Mouse (Mus musculus): ENCODE results near the gene Tnfrsf25. TPM values are rescaled to one million over a fixed set of nuclear protein-coding genes. Genes with fewer than 3 reads are reported as not detected.

The Tnfrsf25 gene
- polyA plus RNA-seq, 1 experiment from 2014 or later, result 0.97 TPM

DNA sequence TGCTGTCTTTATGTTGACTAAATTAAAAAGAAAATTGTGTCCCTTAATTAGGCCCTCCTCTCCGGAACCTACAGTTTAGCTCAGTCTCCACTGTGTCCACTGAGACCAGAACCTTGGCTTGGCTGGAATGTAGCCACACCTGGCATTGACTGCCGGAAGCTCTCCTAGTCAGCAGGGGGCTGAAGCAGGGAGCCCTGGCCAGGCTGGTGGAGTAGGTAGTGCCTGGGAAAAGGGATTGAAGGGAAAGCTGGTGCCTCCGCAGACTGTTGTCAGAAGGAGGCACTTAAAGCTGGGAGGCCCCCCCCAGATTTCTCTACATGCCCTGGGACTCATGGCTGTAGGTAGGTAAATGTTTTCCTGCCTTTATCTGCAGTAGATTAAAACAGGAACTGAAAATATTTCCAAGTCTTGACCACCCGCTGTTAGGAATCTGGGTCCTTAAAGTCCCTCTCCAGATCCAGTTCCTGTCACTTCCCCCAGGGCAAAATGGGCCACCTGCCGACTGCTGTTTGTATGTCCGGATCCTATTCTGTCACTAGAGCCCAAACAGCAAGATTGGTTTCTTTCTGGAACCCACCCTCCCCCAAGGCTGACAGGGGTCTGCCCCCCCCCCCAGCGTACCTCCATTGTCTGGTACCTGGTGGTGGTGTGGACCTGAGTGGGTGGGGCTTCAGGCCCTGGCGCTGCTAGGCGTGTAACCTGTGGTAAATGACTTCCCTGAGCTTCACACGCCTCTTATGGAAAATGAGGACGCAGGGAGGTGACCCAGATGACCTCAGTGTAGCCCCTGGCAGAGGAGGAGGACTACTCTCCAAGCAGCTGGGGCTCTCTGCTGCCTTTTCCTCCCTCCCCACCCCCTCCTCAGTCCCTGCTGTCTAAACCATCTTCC is 17.6 kb upstream of the Tnfrsf25 start:
- ATAC-seq (replicated peaks; ENCODE audit: low FRiP score, low TSS enrichment, low read depth) (no peak), DNase-seq (ENCODE audit: low spot score) (no peak)
- no peak overlapping the region for H3K27ac ChIP-seq (ENCODE audit: low read depth)
- no peaks in the 10 kb centered on the region for H3K9me3 ChIP-seq (ENCODE audit: control insufficient read depth, low read length)
- WGBS, result 31% methylated on average over 11 of the region's 11 CpGs
- H3K27me3 ChIP-seq (replicated peaks; ENCODE audit: control insufficient read depth, insufficient read depth, low read length), result no peaks in the 10 kb centered on the region
- H3K4me2 ChIP-seq (ENCODE audit: low read length), result peak overlapping the region; percentile 20; the same call in 1 of the 2 replicates
- H3K4me1 ChIP-seq (replicated peaks; ENCODE audit: control insufficient read depth, insufficient read depth, low read length), result no peaks in the 10 kb centered on the region
- H3K36me3 ChIP-seq (ENCODE audit: control insufficient read depth, insufficient read depth, low read length), result peaks cover 6% of the 10 kb centered on the region; the same call in 1 of the 2 replicates
- H3K4me3 ChIP-seq (ENCODE audit: low read depth, low read length), result no peak overlapping the region
- H3K9ac ChIP-seq (ENCODE audit: low read length), result no peak overlapping the region

DNA sequence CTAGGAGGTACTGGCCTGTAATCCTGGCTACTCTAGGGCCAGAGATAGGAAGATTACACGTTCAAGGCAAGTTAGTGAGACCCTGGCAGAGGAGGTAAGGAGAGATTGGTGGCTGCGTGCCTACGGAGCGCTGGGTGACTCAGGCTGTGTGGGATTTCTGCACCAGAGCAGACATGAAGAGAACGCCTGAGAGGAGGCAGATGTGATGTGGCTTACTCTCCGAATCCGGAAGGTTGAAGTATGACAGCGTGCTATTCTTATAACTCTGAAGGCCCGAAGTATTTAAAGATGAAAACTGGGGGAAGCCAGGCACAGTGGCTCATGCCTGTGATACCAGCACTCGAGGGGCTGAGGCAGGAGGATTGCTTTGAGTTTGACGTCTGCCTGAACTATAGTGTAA is 15.2 kb upstream of the Tnfrsf25 start:
- no peak for DNase-seq (ENCODE audit: low spot score)
- Histone ChIP-seq H3K36me3 (ENCODE audit: control insufficient read depth, insufficient read depth, low read length) (peaks cover 18% of the 10 kb centered on the region), H3K27me3 (replicated peaks; ENCODE audit: control insufficient read depth, insufficient read depth, low read length) (no peaks in the 10 kb centered on the region), H3K9me3 (ENCODE audit: control insufficient read depth, low read length) (no peaks in the 10 kb centered on the region), H3K27ac (ENCODE audit: low read depth) (no peak overlapping the region), H3K4me3 (ENCODE audit: low read depth, low read length) (no peak overlapping the region), H3K9ac (ENCODE audit: low read length) (no peak overlapping the region), H3K4me2 (ENCODE audit: low read length) (no peak overlapping the region), H3K4me1 (replicated peaks; ENCODE audit: control insufficient read depth, insufficient read depth, low read length) (no peaks in the 10 kb centered on the region)
- WGBS, result 73% methylated on average over 11 of the region's 11 CpGs
- ATAC-seq (replicated peaks; ENCODE audit: low FRiP score, low TSS enrichment, low read depth), result no peak

DNA sequence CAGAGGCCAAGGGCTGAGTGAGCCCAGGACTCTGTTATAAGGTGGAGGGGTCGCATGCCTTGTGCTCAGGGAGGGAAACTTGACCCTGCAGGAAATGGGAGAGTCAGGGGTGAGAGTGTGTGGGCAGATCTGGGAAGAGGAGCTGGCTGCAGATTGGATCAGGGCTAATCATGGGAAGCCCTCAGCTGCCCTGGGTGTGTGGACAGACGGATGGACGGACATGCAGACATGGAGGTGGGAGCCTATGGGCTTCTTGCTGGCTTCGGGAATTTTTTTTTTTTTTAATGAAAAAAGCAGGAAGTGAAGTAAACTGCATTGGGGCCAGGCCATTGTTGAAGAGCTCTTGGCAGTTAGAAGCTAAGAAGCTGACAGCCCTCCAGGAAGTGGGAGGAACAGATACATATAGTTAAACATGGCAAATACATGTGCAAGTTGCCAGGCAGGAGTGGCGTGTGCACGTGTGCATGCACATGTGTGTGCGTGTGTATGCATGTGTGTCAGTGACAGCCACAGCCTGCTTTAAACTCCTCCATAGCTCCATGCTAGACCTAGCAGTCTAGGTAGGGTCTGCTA is 14.6 kb upstream of the Tnfrsf25 start:
- no peak for ATAC-seq (replicated peaks; ENCODE audit: low FRiP score, low TSS enrichment, low read depth)
- Histone ChIP-seq H3K9ac (ENCODE audit: low read length) (no peak overlapping the region), H3K4me2 (ENCODE audit: low read length) (no peak overlapping the region), H3K9me3 (ENCODE audit: control insufficient read depth, low read length) (no peaks in the 10 kb centered on the region), H3K27ac (ENCODE audit: low read depth) (no peak overlapping the region), H3K4me3 (ENCODE audit: low read depth, low read length) (no peak overlapping the region), H3K27me3 (replicated peaks; ENCODE audit: control insufficient read depth, insufficient read depth, low read length) (no peaks in the 10 kb centered on the region), H3K36me3 (ENCODE audit: control insufficient read depth, insufficient read depth, low read length) (peaks cover 21% of the 10 kb centered on the region), H3K4me1 (replicated peaks; ENCODE audit: control insufficient read depth, insufficient read depth, low read length) (no peaks in the 10 kb centered on the region)
- no peak for DNase-seq (ENCODE audit: low spot score)
- 71% methylated on average over 7 of the region's 7 CpGs for WGBS

GRCm38 (mm10) chr4:152101921-152102320 is 13.8 kb upstream of the Tnfrsf25 start:
- no peaks in the 10 kb centered on the region for H3K4me1 ChIP-seq (replicated peaks; ENCODE audit: control insufficient read depth, insufficient read depth, low read length)

GRCm38 (mm10) chr4:152103025-152103424 is 12.7 kb upstream of the Tnfrsf25 start:
- Histone ChIP-seq H3K27ac (ENCODE audit: low read depth) (no peak overlapping the region), H3K9ac (ENCODE audit: low read length) (no peak overlapping the region), H3K4me3 (ENCODE audit: low read depth, low read length) (no peak overlapping the region), H3K36me3 (ENCODE audit: control insufficient read depth, insufficient read depth, low read length) (peaks cover 28% of the 10 kb centered on the region), H3K4me1 (replicated peaks; ENCODE audit: control insufficient read depth, insufficient read depth, low read length) (peaks cover 6% of the 10 kb centered on the region), H3K4me2 (ENCODE audit: low read length) (no peak overlapping the region), H3K9me3 (ENCODE audit: control insufficient read depth, low read length) (no peaks in the 10 kb centered on the region), H3K27me3 (replicated peaks; ENCODE audit: control insufficient read depth, insufficient read depth, low read length) (0 out of 2 replicates have a peak, but pooled peaks cover 2% of the 10 kb centered on the region)
- 45% methylated on average over 7 of the region's 7 CpGs for WGBS
- ATAC-seq (replicated peaks; ENCODE audit: low FRiP score, low TSS enrichment, low read depth) (no peak), DNase-seq (ENCODE audit: low spot score) (peak; percentile 90)

More at GRCm38 (mm10) chr4:152101921-152102320, 13.8 kb upstream of the Tnfrsf25 start:
- Histone ChIP-seq H3K9ac (ENCODE audit: low read length) (no peak overlapping the region), H3K9me3 (ENCODE audit: control insufficient read depth, low read length) (no peaks in the 10 kb centered on the region), H3K36me3 (ENCODE audit: control insufficient read depth, insufficient read depth, low read length) (peaks cover 27% of the 10 kb centered on the region), H3K4me2 (ENCODE audit: low read length) (no peak overlapping the region), H3K27ac (ENCODE audit: low read depth) (no peak overlapping the region), H3K27me3 (replicated peaks; ENCODE audit: control insufficient read depth, insufficient read depth, low read length) (0 out of 2 replicates have a peak, but pooled peaks cover 2% of the 10 kb centered on the region), H3K4me3 (ENCODE audit: low read depth, low read length) (no peak overlapping the region)
- ATAC-seq (replicated peaks; ENCODE audit: low FRiP score, low TSS enrichment, low read depth) (no peak), DNase-seq (ENCODE audit: low spot score) (no peak)
- 92% methylated on average over 16 of the region's 16 CpGs for WGBS

- H3K4me2 ChIP-seq (ENCODE audit: low read length), result no peak overlapping the region
- peaks cover 61% of the 10 kb centered on the region for H3K36me3 ChIP-seq (ENCODE audit: control insufficient read depth, insufficient read depth, low read length)
- no peak overlapping the region for H3K4me3 ChIP-seq (ENCODE audit: low read depth, low read length)
- H3K9ac ChIP-seq (ENCODE audit: low read length), result no peak overlapping the region
- H3K27ac ChIP-seq (ENCODE audit: low read depth), result no peak overlapping the region
- 60% methylated on average over 9 of the region's 9 CpGs for WGBS
- H3K4me1 ChIP-seq (replicated peaks; ENCODE audit: control insufficient read depth, insufficient read depth, low read length), result peaks cover 6% of the 10 kb centered on the region
- ATAC-seq (replicated peaks; ENCODE audit: low FRiP score, low TSS enrichment, low read depth) (no peak), DNase-seq (ENCODE audit: low spot score) (no peak)
- 0 out of 2 replicates have a peak, but pooled peaks cover 2% of the 10 kb centered on the region for H3K27me3 ChIP-seq (replicated peaks; ENCODE audit: control insufficient read depth, insufficient read depth, low read length)
- no peaks in the 10 kb centered on the region for H3K9me3 ChIP-seq (ENCODE audit: control insufficient read depth, low read length)
Observed at GRCm38 (mm10) chr4:152106746-152107145, 9.0 kb upstream of the Tnfrsf25 start.

- H3K27me3 ChIP-seq (replicated peaks; ENCODE audit: control insufficient read depth, insufficient read depth, low read length), result 0 out of 2 replicates have a peak, but pooled peaks cover 2% of the 10 kb centered on the region
- DNase-seq (ENCODE audit: low spot score) (no peak), ATAC-seq (replicated peaks; ENCODE audit: low FRiP score, low TSS enrichment, low read depth) (peak; percentile 88)
- peaks cover 6% of the 10 kb centered on the region for H3K4me1 ChIP-seq (replicated peaks; ENCODE audit: control insufficient read depth, insufficient read depth, low read length)
- 7% methylated on average over 24 of the region's 24 CpGs for WGBS
- H3K4me2 ChIP-seq (ENCODE audit: low read length), result peak overlapping the region; percentile 75
- H3K9me3 ChIP-seq (ENCODE audit: control insufficient read depth, low read length), result no peaks in the 10 kb centered on the region
- H3K9ac ChIP-seq (ENCODE audit: low read length), result 0 out of 2 replicates have a peak overlapping the region, but pooled peaks have one; percentile 32
- peak overlapping the region; percentile 33 for H3K4me3 ChIP-seq (ENCODE audit: low read depth, low read length)
- peaks cover 63% of the 10 kb centered on the region for H3K36me3 ChIP-seq (ENCODE audit: control insufficient read depth, insufficient read depth, low read length)
- peak overlapping the region; percentile 62; the same call in 1 of the 2 replicates for H3K27ac ChIP-seq (ENCODE audit: low read depth)
Observed at GRCm38 (mm10) chr4:152107493-152107892, 8.2 kb upstream of the Tnfrsf25 start.

GRCm38 (mm10) chr4:152107971-152108509 is 7.7 kb upstream of the Tnfrsf25 start:
- 0 out of 2 replicates have a peak overlapping the region, but pooled peaks have one; percentile 32 for H3K9ac ChIP-seq (ENCODE audit: low read length)
- H3K27me3 ChIP-seq (replicated peaks; ENCODE audit: control insufficient read depth, insufficient read depth, low read length), result 0 out of 2 replicates have a peak, but pooled peaks cover 2% of the 10 kb centered on the region
- peak overlapping the region; percentile 62; the same call in 1 of the 2 replicates for H3K27ac ChIP-seq (ENCODE audit: low read depth)
- WGBS, result 16% methylated on average over 30 of the region's 30 CpGs
- ATAC-seq (replicated peaks; ENCODE audit: low FRiP score, low TSS enrichment, low read depth) (peak; percentile 94), DNase-seq (ENCODE audit: low spot score) (peak; percentile 92)
- H3K4me2 ChIP-seq (ENCODE audit: low read length), result peak overlapping the region; percentile 75
- H3K4me1 ChIP-seq (replicated peaks; ENCODE audit: control insufficient read depth, insufficient read depth, low read length), result peaks cover 6% of the 10 kb centered on the region
- peak overlapping the region; percentile 33 for H3K4me3 ChIP-seq (ENCODE audit: low read depth, low read length)
- H3K36me3 ChIP-seq (ENCODE audit: control insufficient read depth, insufficient read depth, low read length), result peaks cover 63% of the 10 kb centered on the region
- H3K9me3 ChIP-seq (ENCODE audit: control insufficient read depth, low read length), result no peaks in the 10 kb centered on the region

All from intestine, embryonic 14.5 days (tissue).